Mouse (Mus musculus): ENCODE data around the gene Lsamp. TPM values are rescaled to one million over a fixed set of nuclear protein-coding genes. Genes with fewer than 3 reads are reported as not detected.
A peak's percentile ranks its signal among the peaks of the same experiment; 100 is the strongest.

Lsamp gene
- total RNA-seq, 2 experiments from 2014 or later = 390 to 474 TPM

DNA sequence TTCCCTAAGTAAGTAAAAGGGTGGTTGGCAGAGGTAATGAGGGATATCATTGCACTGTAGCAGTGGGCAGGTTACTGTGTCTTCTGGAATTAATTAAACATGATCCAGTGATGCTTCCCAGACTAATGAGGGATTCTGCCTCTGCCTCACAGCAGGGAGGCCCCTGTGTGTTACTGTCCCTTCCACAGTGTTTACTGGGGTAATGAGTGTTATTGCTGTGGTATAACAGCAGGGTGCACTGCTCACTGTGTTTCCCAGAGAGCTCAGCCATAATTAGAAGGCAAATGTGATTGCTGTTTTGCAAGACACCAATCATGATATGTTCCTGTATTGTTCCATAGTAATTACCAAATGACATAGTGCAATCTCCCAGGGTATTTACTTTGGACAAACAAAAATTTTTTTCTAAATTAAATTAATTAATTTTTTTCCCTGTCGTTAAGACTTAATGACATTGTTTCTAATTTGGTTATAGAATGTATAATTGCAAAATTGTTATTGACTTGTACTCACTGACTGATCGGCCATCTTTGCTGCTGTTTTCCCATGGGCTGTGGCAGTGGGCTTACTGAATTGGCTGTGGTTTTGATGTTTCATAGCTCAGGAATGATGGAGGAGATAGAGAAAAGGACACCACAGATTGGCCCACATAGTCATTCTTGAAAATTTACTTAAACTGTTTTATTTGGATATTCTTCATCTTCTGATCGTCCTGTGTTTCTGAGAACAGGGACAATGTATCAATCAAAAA lies 655.6 kb downstream of the Lsamp start:
- no peak for DNase-seq (ENCODE audit: extremely low spot score in 1 of 2, low spot score in 1 of 2)

DNA sequence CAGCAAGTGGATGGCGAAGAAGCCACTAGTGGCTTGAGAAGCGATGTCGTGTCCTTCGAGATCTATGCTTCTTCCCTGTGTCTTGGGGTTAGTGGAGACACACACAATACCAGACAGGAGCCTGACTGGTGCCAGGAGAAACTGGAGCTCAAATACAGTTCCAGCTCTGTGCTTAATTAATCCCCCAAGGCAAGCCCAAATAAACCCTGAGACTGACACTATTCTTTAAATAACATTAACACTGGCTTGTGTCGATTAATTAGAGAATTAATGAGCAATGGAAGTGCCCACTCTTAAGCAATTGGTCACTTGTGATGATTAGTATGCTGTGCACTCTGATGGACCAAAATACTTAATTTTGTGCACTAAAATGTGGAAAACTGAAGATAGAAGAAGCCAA lies 668.6 kb downstream of the Lsamp start:
- DNase-seq (ENCODE audit: extremely low spot score in 1 of 2, low spot score in 1 of 2) = no peak

DNA sequence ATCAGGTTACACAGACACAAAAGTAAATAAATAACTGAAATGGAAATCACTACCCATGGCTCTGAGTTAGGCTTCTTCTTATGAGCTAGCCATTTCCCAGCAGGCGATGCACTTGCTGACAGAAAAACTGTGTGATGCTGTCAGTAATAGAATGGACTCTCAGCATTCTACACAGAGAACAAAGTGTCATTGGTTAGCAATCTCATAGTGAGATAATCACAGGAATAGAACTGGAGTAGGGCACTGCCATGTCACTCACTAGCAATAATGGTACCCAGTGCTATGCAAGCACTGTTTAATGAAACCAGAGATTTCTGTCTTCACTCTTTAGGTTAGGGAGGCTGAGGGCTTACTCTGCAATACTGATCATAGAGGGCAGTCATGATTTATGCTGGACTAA lies 669.3 kb downstream of the Lsamp start:
- DNase-seq (ENCODE audit: extremely low spot score in 1 of 2, low spot score in 1 of 2) = no peak

DNA sequence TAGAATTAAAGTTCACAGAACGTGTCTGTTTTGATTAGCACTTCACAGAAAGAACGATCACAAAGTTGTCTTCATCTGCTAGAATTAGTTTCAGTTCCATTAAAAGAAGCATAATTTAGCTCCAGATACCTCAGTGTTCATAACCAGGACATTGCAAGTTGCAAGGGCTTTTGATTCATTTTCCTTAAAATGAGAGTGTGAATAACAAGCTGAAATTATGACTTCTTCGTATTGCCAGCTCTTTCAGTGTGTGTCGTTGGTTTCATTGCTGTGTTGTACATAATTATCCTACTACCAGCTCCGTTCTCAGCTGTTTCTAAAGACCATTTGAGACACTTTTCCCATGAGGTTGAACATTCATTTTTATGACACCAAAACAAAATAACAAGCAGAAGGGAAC lies 672.2 kb downstream of the Lsamp start:
- DNase-seq (ENCODE audit: extremely low spot score in 1 of 2, low spot score in 1 of 2) = no peak

DNA sequence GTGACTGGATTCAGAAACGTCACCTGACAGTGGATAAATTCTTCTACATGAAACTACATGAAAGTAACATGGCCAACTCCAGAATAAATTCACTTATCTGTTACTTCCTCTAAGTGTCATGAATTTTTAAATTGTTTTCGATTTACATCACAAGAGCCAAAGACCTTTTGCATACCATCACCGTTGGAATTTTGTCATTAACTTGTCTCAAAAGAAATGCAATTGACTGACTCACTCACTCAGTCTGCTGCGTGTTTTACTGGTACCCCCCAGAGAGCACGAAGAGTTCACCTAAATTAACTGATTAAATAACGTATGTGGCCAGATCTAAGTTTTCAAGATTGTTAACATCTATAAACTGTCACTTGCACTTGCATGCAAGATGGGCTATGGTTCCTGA lies 672.7 kb downstream of the Lsamp start:
- no peak for DNase-seq (ENCODE audit: extremely low spot score in 1 of 2, low spot score in 1 of 2)

DNA sequence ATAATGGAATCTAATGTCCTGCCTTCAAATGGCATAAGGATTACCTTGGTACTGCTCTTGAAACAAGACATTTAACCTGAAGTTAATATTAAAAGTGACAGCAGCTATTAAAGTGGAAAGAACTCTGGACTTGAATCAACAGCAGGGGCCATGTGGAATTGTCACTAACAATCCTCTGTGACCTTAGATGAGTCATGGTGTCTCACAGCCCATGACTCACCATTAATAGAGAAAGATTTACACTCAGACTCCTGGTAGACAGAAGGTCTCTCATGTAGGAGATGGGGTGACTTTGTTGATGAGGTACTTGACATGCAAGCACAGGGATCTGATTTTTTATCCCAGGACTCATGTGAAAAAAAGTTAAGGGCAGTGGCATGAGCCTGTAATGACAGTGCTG lies 701.4 kb downstream of the Lsamp start:
- DNase-seq (ENCODE audit: extremely low spot score in 1 of 2, low spot score in 1 of 2) = no peak

DNA sequence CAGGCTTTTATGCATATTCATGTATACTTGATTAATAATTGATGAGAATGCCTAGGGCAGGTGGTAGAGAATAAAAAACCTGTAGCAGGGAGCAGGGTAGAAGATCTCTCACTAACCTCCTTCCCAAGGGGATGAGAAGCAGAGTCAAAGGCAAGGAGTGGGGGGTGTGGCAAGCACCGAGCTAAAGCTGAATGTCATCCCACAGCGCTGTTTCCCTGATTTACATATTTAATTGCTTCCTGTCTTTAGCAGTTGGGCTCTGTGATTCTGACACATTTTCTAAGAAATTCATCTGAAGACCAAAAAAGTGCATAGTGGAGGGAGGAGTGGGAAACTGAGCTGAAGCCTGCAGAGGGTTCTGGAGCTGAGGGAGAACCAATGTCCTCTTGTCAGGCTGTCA lies 708.1 kb downstream of the Lsamp start:
- DNase-seq (ENCODE audit: extremely low spot score in 1 of 2, low spot score in 1 of 2) = no peak

DNA sequence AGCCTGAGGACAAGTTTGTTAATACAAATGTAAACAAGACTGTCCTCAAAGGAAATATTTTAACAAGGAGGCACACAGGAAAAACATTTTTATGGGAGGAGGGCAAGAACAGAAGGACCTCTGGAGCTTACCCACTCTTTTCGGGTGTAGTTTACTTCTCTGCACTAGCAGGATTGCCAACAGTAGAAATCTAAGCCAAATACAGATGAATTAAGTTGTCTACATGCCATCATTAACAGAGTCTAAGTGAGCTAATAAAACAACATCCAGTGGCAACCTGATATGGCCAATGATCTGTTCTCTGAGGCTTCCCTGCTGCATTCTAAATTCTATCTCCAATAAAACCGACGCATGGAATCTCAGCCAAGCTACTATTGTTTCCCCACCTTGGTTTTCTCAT lies 713.1 kb downstream of the Lsamp start:
- no peak for DNase-seq (ENCODE audit: extremely low spot score in 1 of 2, low spot score in 1 of 2)

DNA sequence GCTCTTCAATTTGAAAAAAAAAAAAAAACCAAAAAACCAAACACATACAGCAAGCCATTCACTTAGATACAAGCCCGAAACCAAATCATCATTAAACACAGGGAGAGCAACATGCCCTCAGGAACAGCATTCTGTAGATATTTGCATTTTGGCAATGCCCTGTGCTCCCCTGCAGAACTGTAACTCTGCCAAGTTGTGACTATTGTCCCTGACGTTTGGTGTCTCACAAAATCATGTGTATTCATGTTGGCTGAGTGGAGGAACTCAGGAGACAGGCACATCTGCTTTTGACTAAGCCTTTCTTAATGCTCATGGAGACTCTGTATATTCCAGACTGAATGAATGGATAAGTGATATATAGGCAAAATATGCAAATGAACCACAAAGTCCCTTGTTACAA lies 724.4 kb downstream of the Lsamp start:
- DNase-seq (ENCODE audit: extremely low spot score in 1 of 2, low spot score in 1 of 2) = no peak

DNA sequence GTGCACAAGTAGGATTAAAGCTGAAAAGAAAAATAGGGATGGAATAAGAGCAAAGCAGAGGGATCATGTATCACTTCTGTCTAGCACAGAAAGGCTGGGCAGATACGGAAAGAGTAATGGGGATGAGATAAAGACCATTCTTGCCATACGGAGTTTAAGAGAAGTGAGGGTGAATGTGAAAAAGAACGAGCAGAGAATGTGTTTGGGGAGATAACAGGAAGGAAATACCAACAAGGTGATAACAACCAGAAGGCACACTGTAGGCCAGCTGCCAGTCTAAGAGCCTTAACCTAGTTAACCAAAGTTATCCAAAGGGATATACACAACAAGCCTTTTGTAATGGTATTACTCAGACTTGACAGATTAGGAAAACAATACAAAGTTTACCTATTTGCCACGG lies 725.4 kb downstream of the Lsamp start:
- no peak for DNase-seq (ENCODE audit: extremely low spot score in 1 of 2, low spot score in 1 of 2)

DNA sequence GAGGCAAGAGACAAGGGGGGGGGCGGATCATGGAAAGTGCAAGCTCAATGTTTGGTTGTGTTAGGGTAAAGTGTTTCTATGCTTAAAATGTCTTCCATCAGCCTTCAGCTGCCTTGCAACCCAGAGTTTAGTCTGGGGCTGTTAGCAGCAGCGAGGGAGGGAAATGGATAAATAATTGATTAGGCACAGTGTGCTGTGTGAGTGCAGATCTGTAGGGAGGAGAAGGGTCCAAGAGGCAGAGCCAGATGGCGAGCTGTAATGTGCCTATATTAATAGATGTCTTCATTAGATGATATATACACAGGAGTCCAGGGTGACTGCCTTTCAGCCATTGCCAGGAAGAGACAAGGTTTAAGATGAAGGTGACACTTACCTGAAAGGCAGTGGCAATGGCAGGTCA lies 725.9 kb downstream of the Lsamp start:
- DNase-seq (ENCODE audit: extremely low spot score in 1 of 2, low spot score in 1 of 2) = no peak

DNA sequence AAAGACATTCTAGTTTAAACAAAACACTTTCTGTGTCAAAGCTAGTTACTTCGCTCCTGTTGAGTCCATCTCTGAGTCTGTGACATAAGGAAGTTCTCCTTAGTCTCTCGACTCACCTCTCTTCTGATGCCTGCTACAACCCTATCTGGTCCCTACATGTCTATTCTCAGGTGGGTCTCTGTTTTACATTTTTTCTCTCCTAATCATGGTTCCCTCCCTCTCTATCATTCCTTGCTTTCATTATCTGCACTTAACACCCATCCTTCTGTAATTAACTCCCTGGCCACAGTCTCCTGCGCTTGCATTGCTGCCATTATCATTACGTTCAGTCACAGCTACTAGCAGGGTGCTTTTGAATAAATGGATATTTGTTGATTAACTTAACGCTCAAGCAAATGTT lies 726.3 kb downstream of the Lsamp start:
- DNase-seq (ENCODE audit: extremely low spot score in 1 of 2, low spot score in 1 of 2) = no peak

DNA sequence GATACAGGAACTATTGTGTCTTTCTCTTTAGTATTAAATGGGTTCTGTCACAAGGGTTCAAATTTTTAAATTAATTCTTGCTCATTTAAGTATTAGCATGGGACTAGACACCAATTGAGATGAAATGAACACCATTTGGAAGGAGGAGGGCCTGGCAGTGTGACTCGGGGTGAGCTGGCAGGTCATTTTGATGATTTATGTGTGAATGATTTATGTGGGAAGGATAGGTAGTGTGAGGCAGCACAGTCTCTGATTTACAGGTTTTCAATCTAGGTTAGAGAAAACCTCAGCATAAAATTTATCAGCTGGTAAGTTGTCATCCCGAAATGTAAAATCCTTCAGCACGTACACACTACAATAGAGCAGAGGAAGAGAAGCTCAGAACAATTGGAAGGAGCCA lies 729.6 kb downstream of the Lsamp start:
- DNase-seq (ENCODE audit: extremely low spot score in 1 of 2, low spot score in 1 of 2) = no peak

DNA sequence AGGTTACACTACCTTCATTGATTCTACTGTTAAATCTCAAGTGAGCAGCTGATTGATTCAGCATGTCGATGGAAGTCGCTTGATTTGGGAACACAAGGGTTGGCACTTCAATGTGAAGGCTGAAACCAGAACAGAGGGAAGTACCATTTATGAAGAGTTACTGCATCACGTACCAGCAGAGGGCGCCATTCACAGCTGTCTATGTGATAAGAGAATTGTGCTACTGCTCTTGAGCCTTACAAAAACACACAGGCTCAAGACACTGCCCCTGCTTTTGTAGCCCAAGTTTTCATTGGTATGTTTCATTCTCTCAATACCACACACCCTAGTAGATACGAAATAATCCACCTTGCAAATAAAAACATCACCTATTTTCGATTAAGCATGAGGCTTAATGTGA lies 754.9 kb downstream of the Lsamp start:
- DNase-seq (ENCODE audit: extremely low spot score in 1 of 2, low spot score in 1 of 2) = peak; percentile 52 to 77

DNA sequence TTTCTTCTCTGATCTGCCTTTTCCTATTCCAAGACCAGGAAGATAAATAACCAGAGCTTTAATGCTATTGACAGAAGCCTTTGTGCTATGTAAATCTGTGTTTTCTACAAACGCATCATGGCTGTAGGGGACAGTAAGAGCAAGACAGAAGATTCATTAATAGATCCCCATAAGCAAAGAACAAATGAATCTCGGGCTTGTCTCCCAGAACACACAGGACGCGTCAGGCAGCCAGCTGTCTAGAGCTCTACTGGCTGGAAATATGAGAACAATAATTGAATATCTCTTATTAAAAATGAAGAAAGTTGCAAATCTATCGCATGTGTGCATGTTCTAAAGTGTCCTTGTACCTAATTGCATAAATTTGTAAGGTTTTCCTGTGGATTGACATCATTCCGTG lies 755.6 kb downstream of the Lsamp start:
- DNase-seq (ENCODE audit: extremely low spot score in 1 of 2, low spot score in 1 of 2) = no peak

DNA sequence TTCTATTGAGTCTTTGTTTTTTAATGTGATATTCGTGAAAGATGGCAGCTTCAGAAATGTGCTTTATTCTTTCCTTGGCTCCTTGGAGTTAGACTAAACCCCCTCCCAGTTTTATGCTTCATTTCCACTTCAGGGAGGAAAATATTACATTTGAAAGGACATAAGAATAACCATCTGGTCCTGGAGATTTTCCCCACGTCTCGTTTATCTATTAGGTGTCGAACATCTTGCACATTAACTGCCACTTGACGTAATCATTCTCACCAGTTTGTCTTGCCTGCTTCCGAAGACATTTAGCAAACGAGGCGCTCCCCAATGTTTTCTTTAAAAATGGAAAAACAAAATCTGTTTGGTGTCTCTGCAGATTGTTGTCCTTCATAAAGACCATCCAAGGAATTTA lies 756.1 kb downstream of the Lsamp start:
- DNase-seq (ENCODE audit: extremely low spot score in 1 of 2, low spot score in 1 of 2) = no peak

DNA sequence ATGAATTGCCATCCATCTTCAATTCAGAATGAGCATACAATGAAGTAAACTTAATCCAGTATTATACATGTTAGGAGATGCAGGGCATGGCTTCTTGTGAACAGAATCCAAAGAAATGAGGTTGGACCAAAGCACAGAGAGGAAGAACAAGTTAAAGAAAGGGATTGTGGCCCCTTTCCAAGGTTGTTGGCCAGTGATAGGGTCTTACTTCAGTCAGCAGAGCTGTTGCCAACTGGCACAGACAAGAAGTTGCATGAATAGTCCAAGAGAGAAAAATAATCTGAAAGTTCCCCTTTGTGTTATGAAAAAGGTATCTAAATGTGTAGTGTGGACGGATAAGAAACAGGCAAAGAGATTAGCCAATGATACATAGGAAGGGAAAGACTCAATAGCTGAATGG lies 843.0 kb downstream of the Lsamp start:
- DNase-seq (ENCODE audit: extremely low spot score in 1 of 2, low spot score in 1 of 2) = no peak

DNA sequence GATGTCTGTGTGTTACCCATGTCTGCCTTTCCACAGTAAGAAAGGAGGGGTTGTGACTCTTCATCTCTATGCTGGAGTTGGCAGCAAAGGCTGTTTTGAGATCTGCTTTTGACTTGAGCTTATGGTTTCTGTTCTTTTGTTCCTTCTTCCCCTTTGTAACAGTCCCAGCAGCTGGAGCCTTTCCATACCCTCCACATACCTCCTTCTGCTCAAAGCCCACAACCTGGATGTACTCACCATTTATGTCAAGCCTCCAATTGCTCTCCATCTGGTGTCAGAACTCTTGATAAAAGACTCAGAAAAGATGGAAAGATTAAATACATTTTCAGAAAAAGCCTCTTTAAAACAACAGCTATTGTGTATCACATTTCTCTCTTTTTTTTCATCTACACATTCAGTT lies 847.4 kb downstream of the Lsamp start:
- no peak for DNase-seq (ENCODE audit: extremely low spot score in 1 of 2, low spot score in 1 of 2)

DNA sequence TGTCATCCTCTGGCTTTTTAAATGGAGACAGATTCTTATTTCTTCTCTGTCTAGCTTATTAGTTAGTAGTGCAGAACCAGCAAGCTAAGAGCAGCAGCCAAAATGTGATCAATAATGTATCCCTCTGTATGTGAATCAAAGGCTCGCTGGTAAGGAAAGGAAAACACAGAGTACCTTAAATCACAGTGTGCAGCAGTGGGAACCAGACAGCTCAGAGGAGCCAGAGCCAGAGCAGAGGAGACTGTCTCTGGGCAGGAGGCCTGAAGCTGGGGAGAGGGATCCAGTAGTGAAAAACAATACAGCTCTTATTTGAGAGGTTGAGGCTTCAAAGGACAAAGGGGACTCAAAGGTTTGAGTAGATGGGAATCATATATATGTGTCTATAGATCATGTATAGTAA lies 857.6 kb downstream of the Lsamp start:
- no peak for DNase-seq (ENCODE audit: extremely low spot score in 1 of 2, low spot score in 1 of 2)

DNA sequence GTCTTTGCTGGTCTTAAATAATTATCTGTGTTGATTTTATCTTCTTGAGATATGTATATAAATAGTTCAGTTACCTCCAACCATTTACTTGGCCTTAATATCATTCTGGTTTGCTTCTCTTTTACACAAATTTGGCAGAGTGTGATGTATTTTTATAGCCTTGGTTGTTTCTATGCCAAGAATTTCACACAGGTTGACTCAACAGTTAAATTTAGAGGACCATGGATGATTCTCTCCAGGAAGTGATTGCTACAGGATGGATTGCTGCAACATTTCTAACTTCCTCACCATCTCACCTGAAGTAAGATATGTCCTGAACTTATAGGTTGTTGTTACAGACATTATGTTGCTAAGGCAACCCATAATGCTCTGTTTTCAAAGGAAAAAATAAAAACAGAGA lies 882.6 kb downstream of the Lsamp start:
- DNase-seq (ENCODE audit: extremely low spot score in 1 of 2, low spot score in 1 of 2) = no peak

DNA sequence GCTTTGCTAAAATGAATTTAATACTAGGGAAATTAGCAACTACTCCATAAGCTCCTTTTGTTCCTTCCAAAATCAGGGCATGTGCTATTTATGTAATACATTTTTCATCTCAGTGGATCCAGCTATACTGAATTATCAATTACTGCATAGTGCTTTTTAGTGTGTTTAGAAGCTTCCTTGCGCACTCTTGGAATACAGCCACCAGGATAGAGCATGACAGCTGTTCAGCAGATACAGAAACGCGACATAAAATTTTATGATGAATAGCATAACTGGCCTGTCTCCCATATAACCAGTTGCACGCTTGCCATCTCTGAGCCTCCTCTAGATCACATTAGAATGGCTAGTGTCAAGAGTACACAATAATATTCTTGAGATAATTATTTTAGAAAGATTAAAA lies 894.1 kb downstream of the Lsamp start:
- peak in 1 of 2 experiments; percentile 10 for DNase-seq (ENCODE audit: extremely low spot score in 1 of 2, low spot score in 1 of 2)

DNA sequence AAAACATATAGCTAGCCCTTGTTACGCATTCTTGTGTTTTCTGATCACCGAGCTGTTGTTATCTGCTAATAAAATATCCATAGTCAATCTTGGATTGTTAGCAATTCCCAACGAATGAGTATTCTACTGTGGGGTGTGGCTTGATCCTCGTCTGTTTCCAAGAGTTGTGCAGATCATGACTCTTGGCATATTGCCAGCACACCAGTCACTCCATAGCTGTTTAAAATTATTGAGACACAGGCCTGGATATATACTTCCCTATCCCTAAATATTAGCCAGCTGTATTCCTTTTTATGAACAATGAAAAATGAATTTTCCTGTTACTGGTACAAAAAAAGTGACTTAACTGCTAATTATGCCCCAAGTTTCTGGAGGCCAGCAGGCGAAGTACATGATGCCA lies 897.8 kb downstream of the Lsamp start:
- no peak for DNase-seq (ENCODE audit: extremely low spot score in 1 of 2, low spot score in 1 of 2)

DNA sequence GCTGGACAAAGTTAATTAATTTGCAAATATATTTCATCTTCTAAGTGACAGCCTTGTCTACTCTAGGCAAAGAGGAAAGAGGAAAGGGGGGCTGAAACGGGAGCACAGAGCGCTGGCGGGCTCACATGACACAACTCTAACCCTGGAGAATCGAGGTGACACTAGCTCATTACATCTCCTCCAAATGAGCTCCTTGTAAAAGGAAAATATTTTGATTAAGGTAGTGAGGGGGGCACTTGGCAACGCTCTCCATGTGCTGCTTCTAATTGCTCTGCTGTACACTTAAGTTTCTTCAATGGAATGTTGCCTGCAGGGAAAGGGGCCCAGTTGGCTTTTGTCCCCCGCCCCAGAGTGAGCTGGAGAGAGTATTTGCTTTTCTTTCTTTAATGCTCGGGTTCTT lies 907.2 kb downstream of the Lsamp start:
- no peak for DNase-seq (ENCODE audit: extremely low spot score in 1 of 2, low spot score in 1 of 2)
